Mouse (Mus musculus): ENCODE results near the gene Dpm1. TPM values are rescaled to one million over a fixed set of nuclear protein-coding genes. Genes with fewer than 3 reads are reported as not detected.

Dpm1 gene
- polyA plus RNA-seq, 1 experiment, result 14.6 TPM

- no peak for DNase-seq (ENCODE audit: low read depth in 1 of 2, low spot score in 2 of 2)
- Histone ChIP-seq H3K27me3 (ENCODE audit: control insufficient read depth, insufficient read depth, low read length) (no peaks in the 10 kb centered on the region), H3K27ac (ENCODE audit: insufficient read depth, low read length) (no peak overlapping the region), H3K4me3 (ENCODE audit: extremely low read depth, insufficient read depth, insufficient read length) (no peak overlapping the region), H3K36me3 (ENCODE audit: control insufficient read depth, insufficient read depth, low read length) (peaks cover 11% of the 10 kb centered on the region), H3K4me1 (ENCODE audit: control insufficient read depth, insufficient read depth, insufficient read length) (peaks cover 15% of the 10 kb centered on the region)
- WGBS, result 86% methylated on average over 2 of the region's 2 CpGs
- no peak for TF ChIP-seq POLR2A (IDR thresholded peaks at IDR 0.05; ENCODE audit: low read depth, low read length)
- no peak for TF ChIP-seq CTCF (IDR thresholded peaks at IDR 0.05; ENCODE audit: extremely low read depth, insufficient read depth, insufficient read length, insufficient replicate concordance)
Measured at GRCm38 (mm10) chr2:168195721-168196120, 34.7 kb downstream of the Dpm1 start.

DNA sequence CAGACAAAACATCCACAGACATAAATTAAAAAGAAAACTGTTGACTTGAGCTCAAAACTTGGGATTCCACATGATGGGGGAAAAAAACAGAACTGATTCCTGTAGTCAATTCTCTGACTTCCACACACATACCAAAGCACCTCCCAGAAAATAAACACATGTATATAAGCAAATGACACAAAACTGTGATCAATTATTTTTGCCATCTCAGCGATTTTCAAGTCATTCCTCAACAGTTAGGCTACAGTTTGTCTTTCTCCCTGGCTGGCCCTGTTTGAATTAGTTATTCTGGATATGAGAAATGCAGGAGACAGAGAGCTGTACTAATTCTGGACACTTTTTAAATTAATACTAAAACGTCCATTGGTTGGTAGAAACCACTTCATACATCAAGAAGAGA lies 36.7 kb downstream of the Dpm1 start:
- H3K4me1 ChIP-seq (ENCODE audit: control insufficient read depth, insufficient read depth, insufficient read length), result peaks cover 9% of the 10 kb centered on the region
- 63% methylated on average over 2 of the region's 2 CpGs for WGBS
- DNase-seq (ENCODE audit: low read depth in 1 of 2, low spot score in 2 of 2), result no peak
- H3K27ac ChIP-seq (ENCODE audit: insufficient read depth, low read length), result no peak overlapping the region
- TF ChIP-seq POLR2A (IDR thresholded peaks at IDR 0.05; ENCODE audit: low read depth, low read length) (no peak), CTCF (IDR thresholded peaks at IDR 0.05; ENCODE audit: extremely low read depth, insufficient read depth, insufficient read length, insufficient replicate concordance) (no peak)
- no peaks in the 10 kb centered on the region for H3K27me3 ChIP-seq (ENCODE audit: control insufficient read depth, insufficient read depth, low read length)
- H3K4me3 ChIP-seq (ENCODE audit: extremely low read depth, insufficient read depth, insufficient read length), result no peak overlapping the region
- H3K36me3 ChIP-seq (ENCODE audit: control insufficient read depth, insufficient read depth, low read length), result peaks cover 11% of the 10 kb centered on the region

DNA sequence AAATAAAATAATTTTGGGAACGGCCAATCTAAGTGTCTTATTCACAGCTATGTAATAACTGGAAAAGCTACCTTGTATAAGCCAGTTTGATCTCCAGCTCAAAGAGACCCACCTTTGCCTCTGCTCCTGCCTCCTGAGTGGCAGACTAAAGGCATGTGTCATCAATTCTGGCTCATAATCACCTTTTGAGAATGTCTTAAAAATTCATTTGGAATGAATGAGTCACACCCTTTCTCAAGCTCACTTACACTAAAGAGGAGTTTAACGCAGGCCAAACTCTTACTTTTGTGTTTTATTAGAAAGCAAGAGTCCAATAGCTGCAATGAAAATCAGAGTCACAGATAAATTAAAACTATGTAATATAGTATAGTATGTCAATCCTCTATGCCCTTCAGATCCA lies 38.5 kb downstream of the Dpm1 start:
- 95% methylated on average over 2 of the region's 2 CpGs for WGBS
- H3K27ac ChIP-seq (ENCODE audit: insufficient read depth, low read length), result no peak overlapping the region
- peaks cover 3% of the 10 kb centered on the region for H3K4me1 ChIP-seq (ENCODE audit: control insufficient read depth, insufficient read depth, insufficient read length)
- H3K4me3 ChIP-seq (ENCODE audit: extremely low read depth, insufficient read depth, insufficient read length), result no peak overlapping the region
- no peak for DNase-seq (ENCODE audit: low read depth in 1 of 2, low spot score in 2 of 2)
- H3K27me3 ChIP-seq (ENCODE audit: control insufficient read depth, insufficient read depth, low read length), result no peaks in the 10 kb centered on the region
- H3K36me3 ChIP-seq (ENCODE audit: control insufficient read depth, insufficient read depth, low read length), result peaks cover 10% of the 10 kb centered on the region
- TF ChIP-seq POLR2A (IDR thresholded peaks at IDR 0.05; ENCODE audit: low read depth, low read length), result no peak
- TF ChIP-seq CTCF (IDR thresholded peaks at IDR 0.05; ENCODE audit: extremely low read depth, insufficient read depth, insufficient read length, insufficient replicate concordance), result no peak

- 89% methylated on average over 7 of the region's 7 CpGs for WGBS
- no peak for TF ChIP-seq CTCF (IDR thresholded peaks at IDR 0.05; ENCODE audit: extremely low read depth, insufficient read depth, insufficient read length, insufficient replicate concordance)
- no peak for TF ChIP-seq POLR2A (IDR thresholded peaks at IDR 0.05; ENCODE audit: low read depth, low read length)
- H3K36me3 ChIP-seq (ENCODE audit: control insufficient read depth, insufficient read depth, low read length), result no peaks in the 10 kb centered on the region; the same call in 1 of the 2 replicates
- no peaks in the 10 kb centered on the region for H3K4me1 ChIP-seq (ENCODE audit: control insufficient read depth, insufficient read depth, insufficient read length)
- no peak overlapping the region for H3K27ac ChIP-seq (ENCODE audit: insufficient read depth, low read length)
- DNase-seq (ENCODE audit: low read depth in 1 of 2, low spot score in 2 of 2), result no peak
- H3K27me3 ChIP-seq (ENCODE audit: control insufficient read depth, insufficient read depth, low read length), result no peaks in the 10 kb centered on the region
- no peak overlapping the region for H3K4me3 ChIP-seq (ENCODE audit: extremely low read depth, insufficient read depth, insufficient read length)
Measured at GRCm38 (mm10) chr2:168175946-168176345, 54.4 kb downstream of the Dpm1 start.

DNA sequence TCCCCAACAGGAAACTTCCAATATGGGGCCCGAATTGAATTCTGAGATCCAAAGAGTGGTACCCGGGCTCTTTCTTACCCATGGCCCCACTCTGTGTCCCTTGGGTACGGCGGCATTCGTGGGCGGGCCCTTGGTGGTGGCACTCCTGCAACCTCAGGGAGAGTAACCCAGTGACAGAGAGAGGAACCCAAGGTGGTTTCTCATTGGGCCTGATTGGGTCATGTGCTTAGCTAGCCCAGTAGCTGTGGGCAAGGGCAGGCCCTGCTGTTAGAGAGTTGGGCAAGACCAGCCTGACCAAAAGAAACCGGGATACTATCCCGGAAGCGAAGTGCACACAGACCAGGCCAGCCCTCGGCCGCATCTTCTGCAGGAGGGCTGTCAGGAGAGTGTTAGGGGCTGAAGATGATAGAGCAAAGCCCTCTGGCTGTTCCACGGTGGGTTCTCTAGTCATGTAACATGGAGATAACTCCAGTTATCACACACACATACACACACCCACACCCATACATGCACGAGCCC lies 60.2 kb downstream of the Dpm1 start:
- peak; percentile 26 to 67 for DNase-seq (ENCODE audit: low read depth in 1 of 2, low spot score in 2 of 2)
- WGBS, result 4% methylated on average over 13 of the region's 13 CpGs
- Histone ChIP-seq H3K36me3 (ENCODE audit: control insufficient read depth, insufficient read depth, low read length) (no peaks in the 10 kb centered on the region), H3K27ac (ENCODE audit: insufficient read depth, low read length) (no peak overlapping the region), H3K4me1 (ENCODE audit: control insufficient read depth, insufficient read depth, insufficient read length) (no peaks in the 10 kb centered on the region; the same call in 1 of the 2 replicates), H3K4me3 (ENCODE audit: extremely low read depth, insufficient read depth, insufficient read length) (peak overlapping the region; percentile 47; the same call in 1 of the 2 replicates), H3K27me3 (ENCODE audit: control insufficient read depth, insufficient read depth, low read length) (no peaks in the 10 kb centered on the region)
- TF ChIP-seq CTCF (IDR thresholded peaks at IDR 0.05; ENCODE audit: extremely low read depth, insufficient read depth, insufficient read length, insufficient replicate concordance) (no peak), POLR2A (IDR thresholded peaks at IDR 0.05; ENCODE audit: low read depth, low read length) (no peak)

- no peak overlapping the region for H3K27ac ChIP-seq (ENCODE audit: insufficient read depth, low read length)
- no peak for DNase-seq (ENCODE audit: low read depth in 1 of 2, low spot score in 2 of 2)
- H3K4me3 ChIP-seq (ENCODE audit: extremely low read depth, insufficient read depth, insufficient read length), result peak overlapping the region; percentile 40; the same call in 1 of the 2 replicates
- H3K36me3 ChIP-seq (ENCODE audit: control insufficient read depth, insufficient read depth, low read length), result no peaks in the 10 kb centered on the region
- TF ChIP-seq POLR2A (IDR thresholded peaks at IDR 0.05; ENCODE audit: low read depth, low read length) (no peak), CTCF (IDR thresholded peaks at IDR 0.05; ENCODE audit: extremely low read depth, insufficient read depth, insufficient read length, insufficient replicate concordance) (no peak)
- 15% methylated on average over 9 of the region's 9 CpGs for WGBS
- H3K27me3 ChIP-seq (ENCODE audit: control insufficient read depth, insufficient read depth, low read length), result no peaks in the 10 kb centered on the region
- no peaks in the 10 kb centered on the region; the same call in 1 of the 2 replicates for H3K4me1 ChIP-seq (ENCODE audit: control insufficient read depth, insufficient read depth, insufficient read length)
Measured at GRCm38 (mm10) chr2:168169800-168170113, 60.6 kb downstream of the Dpm1 start.

DNA sequence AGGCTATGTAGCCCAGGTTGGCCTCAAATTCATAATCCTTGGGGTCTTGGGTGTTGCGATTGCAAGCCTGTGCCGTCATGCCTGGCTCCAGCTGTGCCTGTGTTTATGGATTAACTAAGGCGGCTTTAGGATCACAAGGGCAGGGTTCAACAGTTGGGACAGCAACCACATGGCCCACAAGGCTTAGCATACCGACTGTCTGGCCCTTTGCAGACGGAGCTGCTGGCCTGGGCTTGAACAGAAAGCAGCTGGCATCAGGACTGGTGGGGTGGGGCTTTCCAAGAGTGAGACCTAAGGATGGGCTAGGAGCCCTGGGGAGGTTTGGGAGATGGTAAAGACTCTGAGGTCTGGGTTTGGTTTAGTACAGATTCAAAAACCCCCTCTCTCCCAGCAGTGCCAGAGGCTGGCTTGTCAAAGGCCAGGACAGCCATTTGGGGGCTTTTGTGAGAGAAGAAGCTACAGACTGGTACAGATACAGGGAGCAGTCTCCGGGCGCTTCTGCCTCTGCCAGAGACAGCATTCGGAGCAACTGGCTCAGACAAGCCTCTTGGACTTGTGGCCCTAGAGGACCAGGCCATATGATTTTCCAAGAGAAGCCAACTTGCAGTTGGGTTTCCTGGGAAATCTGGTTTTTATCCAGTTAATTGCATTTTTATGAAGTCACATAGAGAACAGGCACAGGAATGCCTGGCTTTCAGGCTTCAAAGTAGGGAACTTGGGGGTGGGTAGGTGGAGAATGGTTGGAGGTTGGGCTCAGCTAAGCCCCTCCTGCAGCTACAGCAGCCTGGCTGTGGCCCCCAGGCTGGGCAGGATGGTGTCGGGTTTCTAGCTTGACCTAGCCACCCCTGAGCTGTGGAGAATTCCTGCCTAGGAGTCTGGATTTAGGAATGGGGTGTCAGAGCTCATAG lies 61.2 kb downstream of the Dpm1 start:
- H3K4me1 ChIP-seq (ENCODE audit: control insufficient read depth, insufficient read depth, insufficient read length), result no peaks in the 10 kb centered on the region; the same call in 1 of the 2 replicates
- no peak for TF ChIP-seq CTCF (IDR thresholded peaks at IDR 0.05; ENCODE audit: extremely low read depth, insufficient read depth, insufficient read length, insufficient replicate concordance)
- TF ChIP-seq POLR2A (IDR thresholded peaks at IDR 0.05; ENCODE audit: low read depth, low read length), result no peak
- H3K4me3 ChIP-seq (ENCODE audit: extremely low read depth, insufficient read depth, insufficient read length), result no peak overlapping the region
- no peaks in the 10 kb centered on the region for H3K36me3 ChIP-seq (ENCODE audit: control insufficient read depth, insufficient read depth, low read length)
- 87% methylated on average over 9 of the region's 9 CpGs for WGBS
- no peak for DNase-seq (ENCODE audit: low read depth in 1 of 2, low spot score in 2 of 2)
- H3K27me3 ChIP-seq (ENCODE audit: control insufficient read depth, insufficient read depth, low read length), result no peaks in the 10 kb centered on the region
- no peak overlapping the region for H3K27ac ChIP-seq (ENCODE audit: insufficient read depth, low read length)
